Mouse (Mus musculus): ENCODE measurements at regions not wholly inside any gene's neighbourhood (a gene's known extent, or its start where the extent isn't known, plus 50 kb on each side); places are given as distances from the start of the nearest gene placed in this dataset.

DNA sequence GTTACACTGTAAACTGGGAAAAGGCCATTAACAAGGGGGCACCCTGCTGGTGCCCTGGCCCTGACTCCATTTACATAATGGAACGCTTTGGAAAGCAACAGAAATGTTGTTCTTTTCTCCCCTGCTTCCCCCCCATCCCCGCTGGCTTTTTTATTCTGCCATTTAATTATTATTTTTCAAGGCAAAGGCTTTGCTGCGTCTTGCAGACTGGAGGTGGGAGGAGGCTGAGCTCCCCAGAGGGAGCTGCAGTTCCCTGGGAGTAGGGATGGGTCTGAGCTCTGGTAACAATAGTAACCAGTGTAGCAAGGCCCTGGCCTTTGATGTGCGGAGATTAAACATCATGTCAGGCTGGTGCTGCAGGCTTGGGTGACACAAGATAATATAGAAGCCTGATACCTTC is 168.6 kb downstream of the Gadd45g start:
- DNase-seq (ENCODE audit: low read depth), result no peak

DNA sequence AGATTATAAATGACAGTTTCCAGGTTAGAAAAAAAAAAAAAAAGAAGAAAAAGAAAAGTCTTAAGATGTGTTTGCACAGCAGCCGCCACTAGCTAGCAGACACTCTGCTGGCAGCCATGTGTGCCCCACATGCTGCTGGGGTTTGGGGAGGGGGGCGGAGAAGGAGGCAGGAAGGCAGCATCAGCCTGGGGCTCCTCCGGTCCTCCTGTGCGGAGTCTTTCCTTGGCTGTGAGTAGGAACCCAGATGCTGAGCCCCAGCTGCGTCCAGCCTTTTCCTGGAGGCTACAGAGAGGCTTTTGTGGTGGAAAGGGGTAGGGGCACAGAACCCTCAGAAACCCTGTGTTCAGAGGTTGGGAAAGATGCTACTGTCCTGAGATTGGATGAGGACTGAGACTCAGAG is 169.0 kb downstream of the Gadd45g start:
- no peak for DNase-seq (ENCODE audit: low read depth)

DNA sequence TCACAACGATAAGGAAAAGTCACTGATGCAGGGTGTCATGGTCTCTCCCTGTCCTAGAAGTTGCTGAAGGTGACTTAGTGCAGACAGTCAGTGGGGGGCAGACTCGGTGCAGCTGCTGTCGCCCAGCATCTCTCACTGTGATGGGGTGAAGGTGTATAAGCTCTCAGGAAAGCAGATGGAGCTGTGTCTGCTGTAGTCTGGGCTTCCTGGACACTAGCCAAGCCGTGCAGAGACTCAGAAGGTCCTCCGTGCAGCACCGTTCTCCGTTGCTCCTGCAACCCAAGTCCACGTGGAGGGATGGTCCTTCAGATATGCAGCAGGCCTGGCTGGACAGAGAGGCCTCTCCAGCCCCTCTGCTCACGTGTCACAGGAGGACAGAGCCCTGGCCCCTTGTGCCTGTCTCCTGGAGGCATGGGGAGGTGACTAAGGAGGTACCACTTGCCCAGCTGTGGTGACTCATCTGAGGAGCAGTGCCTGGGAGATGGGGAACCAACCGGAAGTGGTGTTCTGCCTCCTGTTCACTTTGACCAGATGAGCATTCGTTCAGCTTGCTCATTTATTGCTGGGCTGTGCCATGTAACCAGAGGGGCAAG is 171.2 kb downstream of the Gadd45g start:
- no peak for DNase-seq (ENCODE audit: low read depth)

DNA sequence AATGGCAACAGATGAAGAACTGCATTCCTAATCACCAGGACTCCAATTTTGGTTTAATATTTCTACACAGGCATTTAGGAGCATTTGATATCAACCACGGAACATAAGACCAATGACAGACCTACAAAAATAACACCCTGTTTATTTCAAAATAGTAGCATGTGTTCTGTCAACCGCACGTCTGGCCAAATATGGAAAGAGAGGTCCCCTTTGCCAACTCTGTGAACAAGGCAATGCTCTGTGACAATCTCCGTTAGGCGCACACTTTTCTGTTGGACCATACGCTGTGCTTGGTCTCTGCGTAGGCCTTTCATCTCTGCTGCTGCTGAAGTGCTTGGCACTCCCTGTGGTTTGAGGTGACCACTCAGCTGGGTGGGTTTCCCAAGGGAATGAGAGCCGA is 173.2 kb downstream of the Gadd45g start:
- DNase-seq (ENCODE audit: low read depth), result no peak

DNA sequence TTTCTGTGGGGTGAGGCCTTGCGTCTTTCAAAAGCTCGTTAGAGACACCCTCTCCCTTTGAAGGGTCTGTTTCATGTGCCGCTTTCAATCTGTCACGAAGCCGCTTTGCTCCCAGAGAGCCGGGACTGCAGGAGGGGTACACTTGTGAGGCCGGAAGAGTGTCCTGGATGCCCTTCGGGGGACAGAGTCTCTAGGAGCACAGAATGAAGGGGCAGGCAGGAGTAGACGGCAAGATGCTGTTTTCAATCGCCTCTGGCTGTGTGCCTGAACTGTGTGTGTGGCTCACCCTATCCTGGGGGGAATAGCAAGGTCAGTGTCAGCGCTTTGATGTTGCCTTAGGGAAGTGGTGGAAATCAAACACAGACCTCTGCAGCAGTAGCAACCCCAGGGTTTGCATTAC is 174.7 kb downstream of the Gadd45g start:
- DNase-seq (ENCODE audit: low read depth), result no peak

DNA sequence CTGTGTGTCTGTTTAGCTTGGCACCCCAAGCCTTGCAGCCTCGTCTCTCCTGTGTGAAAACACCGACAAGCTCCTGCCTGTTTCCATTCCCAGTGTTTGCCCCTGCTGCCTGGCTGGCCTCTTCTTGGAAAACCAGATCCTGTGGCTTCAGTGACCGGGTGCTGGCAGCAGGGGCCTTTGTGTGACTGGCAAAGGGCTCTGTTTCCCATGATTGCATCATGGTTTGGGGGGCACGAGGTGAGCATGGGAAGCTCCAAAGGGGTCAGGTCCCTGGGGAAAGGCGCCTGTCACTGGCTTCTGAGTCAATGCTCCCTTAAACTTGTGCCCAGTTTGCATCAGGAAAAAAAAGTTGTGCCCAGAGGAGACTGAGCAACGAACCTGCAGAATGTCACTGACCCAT is 175.3 kb downstream of the Gadd45g start:
- DNase-seq (ENCODE audit: low read depth), result no peak

DNA sequence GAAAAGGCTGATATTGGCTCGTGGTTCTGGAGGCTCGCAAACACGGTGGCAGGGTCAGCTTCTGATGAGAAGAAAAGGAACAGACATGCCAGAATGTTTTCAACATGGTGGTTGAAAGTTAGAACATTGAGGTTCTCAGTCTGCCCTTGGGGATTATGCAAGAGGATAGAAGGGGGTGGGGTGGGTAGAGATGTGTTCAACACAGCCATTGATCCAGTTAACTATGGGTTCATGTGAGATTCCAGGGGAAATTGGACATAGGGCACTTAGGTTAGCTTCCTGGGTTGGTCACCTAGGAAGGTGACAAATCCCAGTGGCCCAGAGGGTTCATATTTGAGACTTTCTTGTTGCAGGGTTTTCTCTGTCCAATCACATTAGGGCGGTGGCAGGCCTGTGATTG is 176.1 kb downstream of the Gadd45g start:
- DNase-seq (ENCODE audit: low read depth), result no peak

DNA sequence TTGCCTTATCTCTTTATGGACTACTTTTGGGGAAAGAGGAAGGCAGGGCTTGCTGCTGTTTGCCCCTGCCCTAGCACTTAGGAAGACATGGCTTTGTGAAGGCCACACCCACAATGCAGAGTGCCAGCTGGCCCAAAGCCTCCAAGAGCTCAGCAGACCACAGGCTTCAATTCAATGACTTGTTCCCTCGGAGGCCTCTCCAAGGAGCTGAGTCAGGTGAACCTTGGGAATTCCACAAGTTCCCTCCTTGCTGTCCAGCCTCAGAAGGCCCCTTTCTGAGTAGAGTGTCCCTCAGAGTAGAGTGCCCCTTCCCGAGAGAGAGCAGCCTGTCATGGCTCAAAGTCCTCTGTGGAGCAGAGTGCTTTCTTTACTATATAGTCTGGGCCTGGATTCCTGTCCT is 177.9 kb downstream of the Gadd45g start:
- DNase-seq (ENCODE audit: low read depth), result peak; percentile 89

DNA sequence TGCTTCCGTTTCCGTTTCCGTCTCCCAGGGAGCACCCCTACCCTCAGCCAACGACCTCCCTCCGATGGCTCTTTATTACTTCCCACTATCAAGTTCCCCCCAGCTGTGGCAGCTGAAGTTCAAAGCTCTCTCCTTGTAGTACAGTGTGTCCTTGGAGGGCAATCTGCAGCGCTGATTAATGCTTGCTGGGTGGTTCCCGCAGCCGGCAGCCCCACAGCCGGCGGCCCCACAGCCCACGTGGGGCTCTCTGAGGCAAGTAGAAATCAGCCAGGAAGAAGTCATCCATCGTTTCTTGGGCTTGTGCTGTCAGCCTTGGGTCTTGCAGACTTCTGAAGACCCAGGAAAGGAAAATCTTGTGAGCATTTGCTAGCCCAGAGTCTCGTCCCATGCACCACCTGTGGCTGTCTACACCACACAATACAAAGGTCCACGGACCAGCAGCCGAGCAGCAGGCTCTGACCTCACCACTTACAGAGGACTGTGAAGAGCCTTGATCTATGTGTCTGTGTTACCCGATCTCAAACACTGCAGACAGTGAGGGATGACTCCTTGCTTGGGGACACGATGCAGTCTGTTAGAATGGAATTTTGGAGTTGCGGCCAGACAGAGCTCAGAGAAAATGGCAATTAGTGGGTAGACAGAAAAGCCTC is 178.5 kb downstream of the Gadd45g start:
- no peak for DNase-seq (ENCODE audit: low read depth)

DNA sequence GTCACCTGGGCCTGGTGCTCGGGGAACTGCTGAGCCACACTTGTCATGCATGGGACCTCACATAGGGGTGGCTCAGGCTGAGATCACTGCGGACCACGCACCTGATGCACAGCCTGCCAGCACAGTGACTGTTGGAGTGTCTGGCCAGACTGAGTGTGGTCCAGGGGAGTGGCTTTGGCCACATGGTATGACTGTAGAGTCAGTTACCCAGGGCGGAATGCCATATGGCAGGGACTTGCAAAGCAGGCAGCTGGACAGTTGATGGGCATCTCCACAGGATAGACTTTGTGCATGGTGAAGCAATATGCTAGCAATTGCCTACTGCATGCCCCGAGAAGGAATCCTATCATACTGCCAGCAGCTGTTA is 179.0 kb downstream of the Gadd45g start:
- DNase-seq (ENCODE audit: low read depth), result peak; percentile 79

DNA sequence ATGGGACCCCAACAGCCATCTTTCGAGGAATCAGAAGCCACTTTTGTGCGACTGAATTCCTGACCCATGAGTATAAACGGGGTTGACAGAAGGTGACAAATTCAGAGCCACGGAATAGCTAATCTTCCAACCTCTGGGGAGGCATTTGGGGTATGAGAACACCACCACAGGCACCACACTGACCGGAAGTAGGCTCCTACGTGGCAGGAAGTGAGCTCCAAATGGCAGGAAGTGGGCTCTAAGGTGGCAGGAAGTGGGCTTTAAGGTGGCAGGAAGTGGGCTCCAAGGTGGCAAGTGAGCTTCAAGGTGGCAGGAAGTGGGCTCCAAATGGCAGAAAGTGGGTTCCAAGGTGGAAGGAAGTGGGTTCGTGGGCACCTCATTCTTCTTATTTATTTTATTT is 179.8 kb downstream of the Gadd45g start:
- no peak for DNase-seq (ENCODE audit: low read depth)

DNA sequence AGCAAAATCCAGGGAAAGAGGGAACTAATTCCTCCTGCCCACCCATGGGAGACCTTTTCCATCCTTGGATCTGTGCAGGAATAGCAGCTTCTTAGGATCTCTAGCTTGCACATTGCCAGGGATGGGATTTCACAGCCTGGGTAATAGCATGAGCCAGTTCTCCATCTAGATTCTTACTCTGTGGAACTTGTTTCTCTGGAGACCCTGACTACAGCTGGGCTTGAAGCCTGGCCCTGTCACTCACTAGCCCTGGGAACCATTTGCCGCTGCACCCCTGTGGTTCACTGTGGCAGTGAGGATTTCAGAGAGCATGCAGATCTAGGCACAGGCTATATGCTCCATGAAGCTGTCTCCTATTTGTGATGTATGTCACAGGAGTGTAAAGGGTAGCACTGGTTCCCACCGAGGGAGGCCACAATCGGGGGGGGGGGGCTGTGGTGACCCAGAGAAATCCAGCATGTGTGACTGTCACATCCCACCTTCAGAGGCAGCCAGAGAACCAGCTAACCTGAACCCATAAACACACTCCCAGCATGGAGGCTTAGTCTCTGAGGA is 183.5 kb downstream of the Gadd45g start:
- DNase-seq (ENCODE audit: low read depth), result no peak

DNA sequence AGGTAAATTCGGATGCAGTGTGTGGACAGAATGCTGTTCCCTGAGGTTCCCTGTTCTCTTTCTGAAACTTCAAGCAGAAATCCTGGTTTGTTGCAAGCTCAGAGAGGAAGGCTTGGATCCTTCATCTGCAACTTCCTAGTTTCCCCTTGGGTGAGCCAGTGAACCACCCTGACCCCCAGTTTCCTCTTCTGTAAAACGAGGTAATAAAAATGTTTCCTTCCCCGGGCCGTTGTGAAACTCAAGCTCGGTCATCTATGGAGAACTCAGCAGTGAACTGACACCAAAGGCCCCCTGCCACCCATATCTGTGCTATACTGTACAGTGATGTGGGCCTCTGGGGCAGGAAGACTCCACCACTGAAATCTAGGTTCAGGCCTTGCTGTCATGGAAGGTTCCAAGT is 185.0 kb downstream of the Gadd45g start:
- DNase-seq (ENCODE audit: low read depth), result no peak

DNA sequence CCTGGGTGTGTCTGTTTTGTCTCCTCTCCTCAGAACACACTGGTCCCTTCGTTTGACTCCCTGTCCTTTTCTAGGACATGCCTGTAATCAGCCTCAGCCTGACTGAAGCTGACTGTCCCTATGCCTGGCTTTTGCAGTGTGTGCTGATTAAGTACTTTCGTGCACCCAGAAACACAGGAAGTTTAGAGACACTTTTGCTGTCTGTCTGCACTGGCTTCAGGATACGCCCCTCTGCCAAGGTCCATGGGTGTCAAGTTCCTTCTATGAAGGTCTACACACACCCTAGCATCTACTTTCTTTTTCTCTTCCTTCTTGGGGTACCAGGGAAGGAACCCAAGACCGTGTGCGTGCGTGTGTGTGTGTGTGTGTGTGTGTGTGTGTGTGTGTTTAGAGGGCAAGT is 189.3 kb downstream of the Gadd45g start:
- no peak for DNase-seq (ENCODE audit: low read depth)

DNA sequence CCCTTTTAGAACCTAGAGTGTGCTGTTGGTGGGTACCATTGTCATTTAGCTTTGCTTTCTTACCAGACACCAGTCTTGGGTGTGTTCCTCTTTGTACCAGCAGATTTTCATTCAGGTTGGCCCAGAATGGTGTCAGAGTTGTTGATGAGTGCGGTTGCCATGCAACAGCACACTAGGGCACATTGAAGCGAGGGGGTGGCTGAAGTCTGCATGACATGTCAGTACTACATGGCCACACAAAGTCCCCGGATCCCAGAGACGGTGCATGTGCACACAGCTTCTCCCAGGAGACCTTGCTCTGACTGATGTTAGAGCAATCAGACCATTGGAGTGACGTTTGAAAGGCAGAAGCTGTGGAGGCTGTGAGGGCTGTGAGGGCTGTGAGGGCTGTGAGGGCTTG is 189.9 kb downstream of the Gadd45g start:
- no peak for DNase-seq (ENCODE audit: low read depth)

DNA sequence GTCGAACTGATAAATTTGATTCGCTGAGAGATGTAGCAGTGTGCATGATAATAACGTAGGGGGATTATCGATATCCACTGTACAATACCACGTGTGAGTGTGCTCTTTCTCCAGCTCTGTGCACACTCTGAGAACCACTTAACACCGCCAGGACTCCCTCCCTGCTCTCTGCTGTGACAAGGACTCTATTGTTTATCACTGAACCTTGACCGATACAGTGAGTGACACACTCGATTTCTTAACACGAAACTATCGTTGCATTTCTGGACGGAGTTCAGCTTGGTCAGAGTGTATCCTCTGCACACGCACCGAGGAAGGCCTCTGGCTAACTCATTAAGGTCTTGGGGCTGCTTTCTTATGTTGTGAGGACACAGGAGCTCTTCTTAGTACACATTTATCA is 190.7 kb downstream of the Gadd45g start:
- DNase-seq (ENCODE audit: low read depth), result no peak

DNA sequence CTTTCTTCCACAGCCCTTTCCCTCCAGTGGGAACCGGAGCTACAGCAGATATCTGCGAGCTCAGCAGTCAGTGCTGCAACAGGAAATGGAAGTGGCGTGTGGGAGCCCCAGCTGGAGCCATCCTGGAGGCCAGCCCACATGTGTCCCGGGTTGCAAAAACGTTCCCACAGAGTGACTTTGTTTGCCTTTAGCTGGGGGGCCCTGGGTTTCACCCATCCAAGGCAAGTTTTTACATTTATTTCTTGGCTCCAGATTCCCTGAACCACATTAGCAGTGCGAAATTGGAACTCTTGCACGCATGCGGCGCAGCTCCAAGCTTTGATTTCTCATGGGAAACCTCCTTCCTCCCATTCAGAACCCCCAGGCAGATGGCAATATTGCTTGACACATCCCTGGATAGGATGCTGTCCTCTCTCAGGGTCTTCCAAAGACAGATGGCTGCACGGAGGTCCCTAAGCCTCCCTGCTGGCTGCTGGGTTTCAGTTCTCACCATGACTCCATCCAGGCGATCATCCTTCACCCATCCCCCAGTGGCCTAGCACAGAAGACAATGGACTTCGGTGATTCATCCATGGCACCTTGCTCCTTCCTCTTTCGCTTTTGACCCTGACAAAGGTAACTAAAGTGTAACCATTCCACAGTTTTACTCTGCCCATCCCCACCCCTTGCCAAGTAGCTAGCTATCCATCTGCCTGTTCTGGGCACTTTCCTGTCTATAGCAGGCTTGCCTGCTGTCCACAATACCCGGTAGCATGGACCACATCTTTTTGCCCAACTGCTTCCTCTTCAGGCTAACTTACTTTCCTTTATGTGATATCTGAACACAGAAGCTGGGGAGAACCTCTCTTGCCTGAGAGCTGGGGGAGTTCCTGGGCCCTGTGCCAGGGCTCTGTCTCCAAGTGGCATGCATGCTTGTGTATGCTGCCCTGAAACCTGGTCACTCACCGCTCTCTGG is 195.3 kb downstream of the Gadd45g start:
- DNase-seq (ENCODE audit: low read depth), result peak; percentile 44

DNA sequence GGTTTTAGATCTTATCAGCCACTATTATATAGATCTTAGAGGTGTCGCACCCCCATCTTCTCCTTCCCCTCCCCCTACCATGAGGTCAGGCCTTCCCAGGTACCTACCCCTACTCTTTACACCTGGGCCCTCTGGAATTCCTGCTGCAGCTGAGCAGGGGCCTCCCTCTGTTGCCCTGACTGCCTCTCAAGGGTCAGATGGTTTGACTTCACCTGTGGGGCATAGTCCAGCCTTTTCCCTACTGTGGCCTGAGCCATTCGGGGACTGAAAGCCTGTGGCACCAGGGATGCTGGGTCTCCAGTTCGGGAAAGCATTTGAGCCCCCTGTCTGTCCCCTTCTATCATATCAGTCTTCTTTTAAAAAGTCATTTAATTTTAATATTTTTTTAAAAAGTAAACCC is 196.4 kb downstream of the Gadd45g start:
- no peak for DNase-seq (ENCODE audit: low read depth)

DNA sequence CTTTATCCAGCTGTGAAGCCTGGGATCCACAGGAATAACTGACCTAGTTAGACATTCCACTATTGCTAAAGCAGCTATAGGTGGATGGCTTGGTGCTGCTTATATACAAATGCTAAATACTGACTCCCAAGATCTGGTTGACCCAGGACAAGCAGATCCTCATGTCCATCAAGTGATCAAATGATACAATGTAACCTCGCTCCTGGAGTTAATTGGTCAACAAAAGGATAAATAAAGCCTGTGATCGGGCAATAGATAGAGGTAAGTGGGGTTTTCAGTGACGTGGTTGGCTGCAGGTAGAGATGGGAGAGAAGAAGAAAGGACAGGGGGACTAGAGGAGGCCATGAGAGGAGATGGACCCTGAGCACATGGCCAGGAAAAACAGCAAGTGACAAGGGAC is 197.4 kb downstream of the Gadd45g start:
- no peak for DNase-seq (ENCODE audit: low read depth)

DNA sequence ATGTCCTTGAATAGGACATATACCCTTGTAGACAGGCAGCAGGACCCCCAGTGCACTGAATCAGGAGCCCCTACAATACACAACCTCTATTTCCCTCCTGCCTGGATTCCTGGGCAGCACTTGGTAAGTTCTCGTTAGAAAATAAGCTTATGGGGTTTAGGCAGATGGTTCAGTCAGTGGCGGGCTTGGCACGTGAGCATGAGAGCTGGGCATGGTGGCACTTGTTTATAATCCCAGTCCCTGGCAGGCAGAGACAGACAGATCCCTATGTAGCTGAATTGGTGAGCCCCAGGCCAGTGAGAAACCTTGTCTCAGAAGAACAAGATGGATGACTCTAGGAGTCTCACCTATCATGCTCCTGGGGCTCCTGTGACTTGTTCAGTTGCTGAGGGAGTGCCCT is 198.9 kb downstream of the Gadd45g start:
- no peak for DNase-seq (ENCODE audit: low read depth)

DNA sequence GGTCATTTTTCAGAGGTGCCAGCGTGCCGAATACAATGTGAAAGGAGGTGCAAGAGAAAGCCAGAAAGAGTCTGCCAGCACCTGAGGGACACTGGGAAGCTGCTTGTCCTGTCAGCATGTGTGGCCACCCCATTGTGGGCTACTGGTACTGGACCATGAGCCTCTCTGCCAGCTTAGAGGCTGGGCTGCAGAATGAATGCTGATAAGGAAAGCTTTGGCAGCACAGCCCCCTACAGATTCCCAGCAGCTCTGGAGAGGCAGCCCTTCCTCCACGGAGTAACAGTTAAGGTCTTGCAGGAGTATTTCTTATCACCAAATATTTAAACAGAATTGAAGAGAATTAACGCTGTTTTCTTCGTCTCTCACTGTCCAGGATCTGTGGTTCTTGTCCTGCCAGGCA is 199.5 kb downstream of the Gadd45g start:
- DNase-seq (ENCODE audit: low read depth), result no peak

DNA sequence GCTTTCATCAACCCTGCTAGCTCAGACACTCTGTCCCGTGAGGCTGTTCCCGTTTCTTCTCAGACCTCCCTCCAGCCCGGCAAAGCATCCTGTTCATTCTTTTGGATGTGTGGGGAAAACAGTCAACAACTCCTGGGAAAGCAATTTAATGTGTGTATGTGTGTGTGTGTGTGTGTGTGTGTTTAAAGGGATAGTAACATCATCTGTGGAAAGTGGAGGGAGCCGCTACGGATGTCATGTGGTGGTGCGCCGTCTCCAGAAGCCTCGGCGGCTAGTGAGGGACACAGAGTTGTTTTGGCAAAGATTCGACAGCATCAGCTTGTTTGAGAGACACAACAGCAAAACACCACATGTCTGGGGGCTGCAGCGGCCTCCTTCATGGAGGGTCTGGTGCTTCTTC is 200.2 kb downstream of the Gadd45g start:
- DNase-seq (ENCODE audit: low read depth), result no peak

DNA sequence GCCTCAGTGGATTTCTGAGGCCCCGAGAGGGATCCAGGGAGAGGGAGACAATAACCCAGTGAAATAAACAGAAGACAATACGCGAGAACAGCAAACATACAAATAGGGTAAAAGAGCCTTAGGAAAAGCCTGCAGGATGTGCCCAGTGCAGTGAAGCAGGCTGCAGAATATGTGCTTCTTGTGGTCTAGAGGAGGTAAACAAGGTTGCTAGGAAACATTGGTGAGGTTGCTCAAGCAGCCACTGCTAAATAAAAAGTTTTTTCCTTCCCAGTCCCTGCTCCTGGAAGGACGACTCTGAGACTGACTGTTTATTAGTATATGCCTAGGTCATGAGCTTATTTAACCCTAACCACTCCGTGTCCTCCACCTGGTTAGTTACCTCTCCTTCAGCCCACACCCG is 201.5 kb downstream of the Gadd45g start:
- DNase-seq (ENCODE audit: low read depth), result no peak
